Mouse (Mus musculus) hematopoietic stem cell, adult 5-6 weeks (primary cell): ENCODE results near the gene Zfp108. TPM values are rescaled to one million over a fixed set of nuclear protein-coding genes. Genes with fewer than 3 reads are reported as not detected.
A peak's percentile ranks its signal among the peaks of the same experiment; 100 is the strongest.

Experiments
- ATAC-seq, 2 experiments: fragments of 125-278 bp in 1 of 2; replicated peaks in 1 of 2; 2 replicates each; pipeline ENCODE4 v1.8.0; 2016 to 2017; ENCODE audit warnings: inconsistent platforms in 2 of 2, mild to moderate bottlenecking in 2 of 2, moderate number of reproducible peaks in 2 of 2, low read depth in 1 of 2, moderate TSS enrichment in 1 of 2; ENCODE audit not compliant: low FRiP score in 2 of 2, poor library complexity in 2 of 2, severe bottlenecking in 2 of 2, insufficient read depth in 1 of 2, low TSS enrichment in 1 of 2
- total RNA-seq: library from RNA; stranded (forward); fragments of 172-1452, 232-1000 nt; gene quantifications from 2 replicates; pipeline ENCODE4 v1.2.3, GENCODE M21; 2017

Gene Zfp108
- 2.0 and 4.6 TPM in 2 replicates for total RNA-seq

DNA sequence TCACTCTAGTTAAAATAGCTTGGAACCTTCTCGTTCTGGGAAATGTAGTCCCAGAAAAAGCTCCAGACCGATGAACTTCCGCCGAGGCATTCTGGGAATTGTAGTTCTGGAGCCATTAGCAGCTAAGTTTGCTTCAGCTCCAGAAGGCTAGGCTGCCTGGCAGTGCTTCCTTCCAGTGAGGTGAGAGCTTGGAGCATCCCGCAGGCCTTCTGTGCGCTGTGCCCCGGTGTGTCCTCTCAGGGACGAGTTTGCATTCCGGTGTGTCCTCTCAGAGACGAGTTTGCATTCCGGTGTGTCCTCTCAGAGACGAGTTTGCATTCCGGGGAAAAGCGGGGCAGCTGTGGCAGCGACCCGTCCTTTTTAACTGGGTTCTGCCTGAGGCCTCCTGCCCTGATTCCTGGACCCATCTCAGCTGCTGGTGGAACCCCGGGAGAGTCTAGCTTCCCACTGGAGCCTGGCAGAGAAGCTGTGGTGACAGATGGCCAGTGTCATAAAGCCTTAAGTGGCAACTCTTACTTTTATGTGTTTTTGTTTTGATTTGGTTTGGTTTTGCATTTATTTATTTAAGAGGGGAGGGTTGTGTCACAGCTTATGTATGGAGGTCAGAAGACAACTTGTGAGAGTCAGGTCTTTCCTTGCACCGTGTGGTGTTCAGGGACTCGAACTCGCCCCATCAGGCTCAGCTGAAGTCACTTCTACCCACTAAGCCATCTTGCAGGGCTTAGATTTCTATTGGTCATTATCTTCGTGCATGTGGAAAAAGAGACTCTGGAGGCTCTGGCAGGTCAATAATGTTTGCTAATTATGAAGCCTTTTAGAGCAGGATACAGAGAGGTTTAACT lies at the start of gene Zfp108:
Zfp108 (plus strand) TSS at position 162 of the 842 bp plus-strand sequence.
- peak; percentile 92 to 96 for ATAC-seq

DNA sequence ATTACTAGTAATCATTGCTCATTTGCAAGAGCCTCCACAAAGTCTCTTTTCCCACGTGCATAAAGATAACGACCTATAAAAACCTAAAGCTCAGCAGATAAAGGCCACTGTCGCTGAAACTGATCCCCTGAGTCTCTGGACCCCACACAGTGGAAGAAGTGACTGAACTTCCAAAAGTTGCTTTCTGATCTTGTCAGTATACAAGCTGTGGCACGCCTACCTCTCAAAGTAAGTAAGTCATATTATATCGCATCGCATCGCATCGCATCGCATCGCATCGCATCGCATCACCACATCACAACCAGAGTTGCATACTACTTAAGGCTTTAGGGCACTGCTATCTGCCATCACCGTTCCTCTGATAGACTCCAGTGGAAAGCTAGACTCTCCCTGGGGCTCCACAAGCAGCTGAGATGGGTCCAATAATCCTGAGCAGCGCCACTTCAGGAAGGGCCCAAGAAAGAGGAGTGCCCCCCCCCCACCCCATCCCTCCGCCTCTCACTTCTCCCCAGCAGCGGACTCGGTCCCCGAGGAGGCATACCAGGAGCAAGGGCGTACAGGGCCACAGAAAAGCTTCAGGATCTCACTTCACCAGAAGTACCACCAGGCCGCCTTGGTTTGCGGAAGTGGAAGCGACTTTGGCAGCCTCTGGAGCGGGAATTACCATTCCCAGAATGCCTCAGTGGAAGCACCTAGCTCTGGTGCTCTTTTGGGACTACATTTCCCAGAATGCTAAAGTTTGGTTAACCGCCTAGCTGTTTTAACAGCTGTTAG lies 46.9 kb upstream of the Zfp108 start:
- peak; percentile 86 to 93 for ATAC-seq

DNA sequence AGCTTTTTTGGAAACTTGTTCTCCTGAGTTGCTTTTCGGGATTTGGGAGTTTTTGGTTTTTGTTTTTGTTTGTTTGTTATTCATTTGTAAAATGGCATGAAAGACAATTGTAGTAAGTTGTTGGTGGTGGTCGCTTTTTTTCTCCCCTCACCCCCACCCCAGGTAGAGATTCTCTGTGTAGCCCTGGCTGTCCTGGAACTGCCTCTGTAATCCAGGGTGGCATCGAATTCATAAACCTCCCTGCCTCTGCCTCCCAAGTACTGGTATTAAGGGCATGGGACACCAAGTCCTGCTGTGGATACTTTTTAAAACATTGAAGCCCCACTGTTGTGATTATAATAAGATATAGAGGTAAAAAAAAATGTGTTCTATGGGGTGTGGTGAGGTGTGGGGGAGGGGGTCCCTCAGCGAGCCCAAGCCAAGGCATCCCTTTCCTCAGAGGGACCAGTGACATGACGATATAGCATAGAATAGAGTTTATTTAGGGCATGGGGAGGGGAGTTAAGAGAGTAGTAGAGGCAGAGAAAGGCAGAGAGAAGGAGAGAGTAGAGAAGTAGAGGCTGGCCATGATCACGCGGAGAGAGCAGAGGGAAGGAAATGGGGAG lies 46.2 kb upstream of the Zfp108 start:
- no peak for ATAC-seq

DNA sequence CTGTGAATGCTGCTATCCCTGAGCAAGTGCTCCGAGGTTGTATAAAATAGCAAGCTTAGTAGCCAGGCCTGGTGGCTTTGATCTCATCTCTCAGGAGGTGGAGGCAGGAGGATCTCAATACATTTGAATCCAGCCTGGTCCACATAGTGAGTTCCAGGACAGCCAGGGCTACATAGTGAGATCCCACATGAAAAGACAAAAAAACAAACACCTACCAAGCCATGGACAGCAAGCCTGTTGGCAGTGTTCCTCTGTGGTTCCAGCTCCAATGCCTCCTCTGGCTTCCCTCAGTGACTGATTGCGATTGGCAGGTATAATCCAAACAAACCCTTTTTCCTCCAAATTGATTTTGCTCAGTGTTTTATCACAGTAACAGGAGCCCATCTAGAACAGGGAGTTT lies 44.3 kb upstream of the Zfp108 start:
- no peak for ATAC-seq

DNA sequence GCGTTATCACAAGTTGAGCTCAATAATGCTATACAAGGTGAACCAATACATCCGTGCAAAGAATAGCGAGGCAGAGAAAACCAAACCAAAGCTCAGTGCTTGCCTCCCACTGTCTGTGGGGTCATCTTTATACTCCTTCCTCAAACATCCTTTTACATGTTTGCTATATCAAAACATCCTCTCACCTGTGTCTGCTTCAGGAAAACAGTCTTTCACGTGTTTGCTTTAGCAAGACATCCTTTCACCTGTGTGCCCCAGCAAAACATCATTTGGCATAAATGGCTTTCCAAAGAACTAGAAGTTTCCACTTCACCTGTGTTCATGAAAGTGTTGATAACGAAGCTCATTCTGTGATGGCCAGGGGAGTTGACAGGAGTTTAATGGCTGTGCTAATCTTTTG lies 43.3 kb upstream of the Zfp108 start, which contains the start of gene Zfp111:
Zfp111 (minus strand) TSS at position 101 of the 400 bp plus-strand sequence.
- ATAC-seq: no peak

DNA sequence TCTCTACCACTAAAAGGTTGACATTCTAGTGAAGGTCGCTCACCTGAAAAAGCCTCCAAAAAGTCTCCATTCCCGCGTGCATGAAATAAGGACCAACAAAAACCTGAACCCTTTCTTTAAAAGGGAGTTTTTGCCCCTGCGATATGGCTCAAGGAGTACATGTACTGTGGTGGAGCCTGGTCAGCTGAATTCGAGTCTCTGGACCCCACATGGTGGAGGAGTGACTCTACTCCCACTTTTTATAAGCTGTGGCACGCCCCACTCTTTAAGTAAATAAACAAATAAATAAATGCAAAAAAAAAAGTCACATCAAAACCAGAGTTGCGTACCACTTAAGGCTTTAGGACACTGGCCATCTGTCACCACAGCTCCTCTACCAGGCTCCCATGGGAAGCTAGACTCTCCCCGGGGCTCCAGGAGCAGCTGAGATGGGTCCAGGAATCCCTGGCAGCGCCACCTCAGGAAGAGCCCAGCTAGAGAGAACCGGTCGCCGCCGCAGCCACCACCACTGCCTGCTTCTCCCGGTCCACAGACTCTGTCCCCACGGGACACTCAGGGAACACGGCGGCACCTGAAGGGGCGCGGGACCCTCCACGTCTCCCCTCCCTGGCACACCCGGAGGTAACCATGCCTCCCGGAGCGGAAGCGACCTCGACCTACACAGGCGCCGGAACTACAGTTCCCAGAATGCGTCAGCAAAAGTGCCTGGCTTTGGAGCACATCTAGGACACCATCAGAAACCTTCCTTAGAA lies 17.4 kb upstream of the Zfp108 start, which contains the start of gene Zfp109:
Zfp109 (minus strand) TSS at position 521 of the 752 bp plus-strand sequence.
- ATAC-seq: peak; percentile 88 to 92

DNA sequence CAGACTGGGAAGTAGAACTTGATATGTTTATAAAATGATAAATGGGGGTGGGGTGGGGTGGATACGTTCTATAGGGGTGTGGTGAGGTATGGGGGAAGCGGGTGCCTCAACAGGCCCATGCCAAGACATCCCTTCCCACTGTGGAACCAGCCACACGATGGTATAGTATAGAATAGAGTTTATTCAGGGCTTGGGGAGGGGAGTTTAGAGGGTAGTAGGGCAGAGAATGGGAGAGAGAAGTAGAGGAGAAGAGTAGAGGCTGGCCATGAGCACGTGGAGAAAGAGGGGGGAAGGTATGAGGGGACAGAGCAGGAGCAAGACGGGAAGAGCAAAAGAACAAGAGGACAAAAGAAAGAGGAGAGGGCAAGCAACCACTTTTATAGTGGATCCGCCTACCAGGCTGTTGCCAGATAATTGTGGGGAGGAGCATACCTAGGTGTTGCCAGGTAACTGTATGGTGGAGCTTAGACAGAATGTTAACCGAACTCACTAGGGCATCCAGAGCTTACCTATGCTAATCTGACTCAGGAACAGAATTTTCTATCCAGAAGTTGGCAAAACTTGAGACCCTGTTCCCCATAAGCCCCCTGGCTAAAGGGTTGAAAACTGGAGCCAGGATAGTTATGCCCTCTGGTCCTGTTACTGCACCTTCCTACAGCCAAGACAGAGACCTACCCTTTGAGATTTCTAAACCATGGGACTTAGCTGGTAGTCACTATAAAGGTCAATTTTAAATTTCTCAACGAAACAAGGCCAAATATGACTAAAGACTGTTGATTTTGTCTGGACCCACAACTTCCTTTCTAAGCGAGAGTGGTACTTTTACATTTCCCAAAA lies 597 bp upstream of the Zfp108 start:
- ATAC-seq: peak in 1 of 2 experiments; percentile 19; a peak in 1 of 4 replicates

DNA sequence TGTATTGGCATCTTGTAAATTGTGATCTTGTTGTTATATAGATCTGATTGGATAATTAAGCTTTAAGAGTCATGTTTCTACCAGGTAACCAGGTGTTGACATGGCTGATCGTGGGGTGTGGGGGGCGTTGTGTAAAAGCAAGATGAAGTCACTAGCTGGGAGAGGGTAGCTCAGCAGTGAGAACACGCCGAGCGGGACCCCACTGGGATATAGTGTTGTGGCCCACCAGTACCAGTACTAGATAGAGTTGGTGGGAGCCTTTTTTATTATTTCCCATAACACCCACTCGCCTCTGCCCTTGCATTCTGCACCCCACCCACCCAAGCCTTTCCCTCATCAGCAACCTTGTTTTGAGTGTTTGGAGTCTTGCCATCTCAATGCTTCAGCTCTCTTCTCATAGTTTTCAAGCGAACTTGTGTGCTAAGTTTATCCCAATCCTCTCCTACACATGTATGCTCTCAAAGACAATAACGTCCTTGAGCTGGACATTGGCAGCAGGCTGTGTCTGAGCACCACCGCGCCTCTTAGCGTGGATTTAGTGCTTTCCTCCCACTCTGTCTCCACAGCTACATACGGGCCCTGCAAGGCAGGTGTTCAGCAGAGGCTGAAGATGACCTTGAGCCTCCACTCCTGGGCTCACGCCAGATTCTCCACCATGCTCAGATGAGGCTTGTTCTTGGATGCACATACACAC lies 4.9 kb downstream of the Zfp108 start:
- no peak for ATAC-seq

DNA sequence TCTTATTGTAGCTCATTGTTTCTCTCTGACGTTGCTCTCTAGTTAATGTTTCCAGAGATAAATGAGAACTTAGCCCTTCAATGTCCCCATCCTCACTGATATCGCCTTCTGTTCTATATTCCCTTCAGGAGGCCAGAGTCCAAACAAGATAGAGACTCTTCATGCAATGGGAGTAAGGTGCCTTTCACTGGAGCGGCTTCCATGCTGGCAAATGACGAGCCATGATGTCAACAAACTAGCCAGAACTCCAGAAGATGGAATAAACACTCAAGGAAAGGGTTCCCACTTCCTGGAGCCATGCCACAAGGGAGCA lies 5.4 kb downstream of the Zfp108 start:
- no peak for ATAC-seq

DNA sequence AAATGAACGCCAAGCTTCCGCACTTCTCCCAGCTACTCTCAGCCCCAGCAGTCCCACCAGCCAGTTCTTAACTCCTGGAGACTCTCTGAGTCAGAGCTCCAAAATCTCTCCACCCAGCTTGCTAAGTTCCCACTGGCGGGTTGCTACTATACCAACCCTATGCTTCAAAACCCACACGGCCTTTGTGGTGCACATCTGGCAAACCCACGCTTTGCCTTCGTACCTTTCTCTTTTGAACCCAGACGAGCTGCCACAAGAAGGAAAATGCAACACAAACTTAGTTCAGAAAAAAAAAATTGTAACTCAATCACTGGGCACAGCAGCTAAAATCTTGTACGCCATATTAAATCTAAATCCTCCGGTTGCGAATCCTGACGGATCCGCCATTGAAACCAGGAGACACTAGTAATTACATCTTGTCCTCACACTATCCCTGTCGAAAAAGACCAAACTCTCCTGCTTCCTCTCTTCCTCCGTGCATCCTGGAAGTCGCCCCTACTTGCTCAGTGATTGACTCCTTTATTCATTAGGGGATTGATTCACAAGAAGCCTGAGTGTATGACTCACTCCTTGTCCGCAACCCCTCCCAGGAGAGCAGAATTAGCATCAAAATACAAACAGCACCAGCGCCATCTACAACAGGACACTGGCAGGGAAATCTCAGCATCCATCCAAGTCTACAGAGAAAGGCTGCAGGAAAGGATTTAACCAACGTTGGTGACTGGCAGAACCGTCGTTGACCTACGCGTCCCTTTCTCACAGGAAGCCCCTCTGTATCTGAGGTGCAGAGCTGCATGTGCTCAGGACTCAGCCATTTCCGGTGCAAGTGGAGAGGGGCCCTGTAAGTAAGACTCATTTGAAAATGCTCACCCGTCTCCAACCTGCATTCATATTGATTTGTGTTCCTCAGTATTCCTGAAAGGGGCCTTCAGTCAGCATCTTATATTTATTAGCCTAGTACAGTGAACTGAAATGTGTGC lies 13.9 kb downstream of the Zfp108 start:
- ATAC-seq: no peak

DNA sequence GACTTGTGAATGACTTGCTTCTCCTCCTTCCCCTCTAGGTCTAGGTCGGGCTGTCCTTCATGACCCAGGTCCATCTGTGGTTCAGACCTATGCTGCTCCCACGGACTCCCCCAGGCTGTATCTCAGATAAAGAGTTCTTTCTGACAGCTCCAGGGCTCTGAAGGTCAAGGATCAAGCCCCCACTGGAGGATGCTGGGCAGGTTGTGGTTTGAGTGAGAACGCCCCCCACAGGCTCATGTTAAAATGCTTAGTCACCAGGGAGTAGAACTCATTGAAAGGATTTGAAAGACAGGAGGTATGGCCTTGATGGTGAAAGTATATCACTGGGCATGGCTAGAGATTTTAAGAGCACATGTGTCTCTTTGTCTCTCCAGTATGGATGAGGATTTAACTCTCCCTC lies 14.7 kb downstream of the Zfp108 start:
- ATAC-seq: no peak

DNA sequence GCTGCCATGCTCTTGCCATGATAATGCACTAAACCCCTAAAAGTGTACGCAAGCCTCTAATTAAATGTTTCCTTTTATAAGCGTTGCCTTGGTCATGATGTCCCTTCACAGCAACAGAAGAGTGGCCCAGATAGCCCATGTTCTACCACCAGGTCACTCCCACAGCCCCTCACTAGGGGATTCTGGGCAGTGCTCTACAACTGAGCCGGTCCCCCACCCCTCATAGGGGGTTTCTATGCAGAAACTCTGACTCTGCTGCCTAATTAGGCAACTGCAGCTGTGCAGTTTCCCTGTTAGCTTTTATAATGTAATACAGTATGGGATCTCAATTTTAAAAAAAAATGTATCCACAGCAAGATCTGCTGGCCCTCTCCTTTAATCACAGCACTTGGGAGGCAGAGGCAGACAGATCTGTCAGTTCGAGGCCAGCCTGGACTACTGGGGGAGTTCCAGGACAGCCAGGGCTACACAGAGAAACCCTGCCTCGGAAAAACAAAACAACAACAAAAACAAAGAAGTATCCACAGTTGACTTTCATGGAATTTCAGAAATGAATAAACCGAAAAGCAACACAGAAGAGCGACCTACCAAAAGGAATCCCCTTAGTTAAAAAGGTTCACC lies 15.2 kb downstream of the Zfp108 start:
- ATAC-seq: no peak

DNA sequence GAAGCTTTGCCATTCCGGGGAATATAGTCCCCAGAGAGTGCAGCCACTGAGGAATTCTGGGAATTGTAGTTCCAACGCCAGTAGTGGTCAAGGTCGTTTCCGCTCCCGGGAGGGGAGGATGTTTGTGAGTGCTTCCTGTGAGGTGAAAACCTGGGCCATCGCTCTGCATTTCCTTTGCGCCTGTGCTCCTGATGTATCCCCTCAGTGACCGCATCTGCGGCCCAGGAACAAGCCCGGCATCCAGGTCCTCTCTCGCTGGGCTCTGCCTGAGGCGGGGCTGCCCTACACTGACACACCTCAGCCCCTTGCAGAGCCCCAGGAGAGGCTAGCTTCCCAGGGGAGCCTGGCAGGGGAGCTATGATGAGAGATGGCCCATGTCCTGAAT lies 15.7 kb downstream of the Zfp108 start, which contains the start of gene Zfp93:
Zfp93 (plus strand) TSS at position 133 of the 385 bp plus-strand sequence.
- peak; percentile 93 to 94 for ATAC-seq

DNA sequence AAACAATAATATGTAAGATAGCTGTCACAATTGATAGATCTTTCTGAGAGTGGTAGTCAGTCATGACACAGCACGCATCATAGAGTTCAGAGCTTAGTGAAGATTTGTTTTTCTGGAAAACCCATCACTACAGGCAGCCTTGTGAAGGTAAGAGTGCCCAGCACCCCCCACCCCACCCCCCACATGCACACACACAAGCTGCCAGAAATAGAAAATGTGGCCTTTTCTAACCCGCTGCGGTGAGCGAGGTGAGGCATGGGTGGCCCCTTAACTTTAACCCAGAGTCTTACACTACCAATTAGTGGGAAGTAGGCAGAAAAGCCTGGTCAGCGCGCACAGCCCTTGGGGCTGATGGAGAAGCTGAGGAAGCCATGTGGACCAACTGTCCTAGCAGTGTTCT lies 16.6 kb downstream of the Zfp108 start:
- no peak for ATAC-seq

DNA sequence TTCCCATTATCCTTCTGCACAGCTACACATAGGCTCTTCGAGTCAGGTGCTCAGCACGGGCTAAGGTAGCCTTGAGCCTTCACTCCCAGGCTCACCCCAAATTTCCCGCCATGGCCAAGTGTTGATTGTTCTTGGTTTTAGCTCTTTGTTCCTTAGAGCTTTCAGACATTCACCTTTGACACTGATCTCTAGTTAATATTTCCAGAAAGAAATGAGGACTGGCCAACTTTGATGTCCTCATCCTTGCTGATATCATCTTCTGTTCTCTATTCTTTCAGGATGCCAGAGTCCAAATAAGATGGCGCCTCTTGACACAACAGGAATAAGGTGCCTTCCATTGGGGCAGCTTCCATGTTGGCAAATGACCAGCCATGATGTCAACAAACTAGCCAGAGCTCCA lies 19.9 kb downstream of the Zfp108 start:
- ATAC-seq: no peak
